Mouse (Mus musculus): ENCODE measurements around the gene Acyp1.
A peak's percentile ranks its signal among the peaks of the same experiment; 100 is the strongest.

Gene Acyp1

DNA sequence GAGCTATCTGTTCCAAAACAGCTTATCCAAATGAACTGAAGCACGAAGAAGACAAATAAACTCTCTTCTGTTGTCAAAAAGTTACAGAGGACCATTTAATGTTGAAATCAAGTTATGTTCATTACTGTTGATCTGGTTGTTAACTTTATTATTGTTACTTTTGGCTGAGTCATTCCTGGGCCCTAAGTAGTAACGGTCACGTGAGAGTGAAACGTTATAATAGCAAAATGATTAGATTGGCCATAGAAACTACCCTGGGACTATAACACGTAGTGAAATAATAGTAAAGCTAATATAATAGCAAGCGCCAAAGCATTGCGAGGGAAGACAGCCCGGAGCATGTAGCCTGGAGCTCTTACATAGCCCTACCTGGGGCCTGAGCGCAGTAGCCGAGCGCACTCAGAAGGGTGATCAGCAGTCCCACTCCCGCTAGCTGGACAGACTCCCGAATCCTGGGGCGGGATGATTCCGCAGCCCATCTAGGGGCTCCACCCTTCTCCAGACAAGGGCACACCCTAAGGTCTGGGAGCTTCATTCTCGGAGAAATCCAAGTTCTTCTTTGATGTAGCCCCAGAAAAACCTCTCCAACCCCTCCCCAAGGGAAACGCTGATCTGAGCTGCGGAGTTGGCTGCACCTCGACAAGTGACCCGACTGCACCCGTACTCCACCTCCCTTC lies at the start of gene Acyp1:
Gene Acyp1, minus strand, starts transcription at position 630 of the 677 bp plus-strand sequence.
- DNase-seq (ENCODE audit: low read depth, low spot score) = peak; percentile 85

DNA sequence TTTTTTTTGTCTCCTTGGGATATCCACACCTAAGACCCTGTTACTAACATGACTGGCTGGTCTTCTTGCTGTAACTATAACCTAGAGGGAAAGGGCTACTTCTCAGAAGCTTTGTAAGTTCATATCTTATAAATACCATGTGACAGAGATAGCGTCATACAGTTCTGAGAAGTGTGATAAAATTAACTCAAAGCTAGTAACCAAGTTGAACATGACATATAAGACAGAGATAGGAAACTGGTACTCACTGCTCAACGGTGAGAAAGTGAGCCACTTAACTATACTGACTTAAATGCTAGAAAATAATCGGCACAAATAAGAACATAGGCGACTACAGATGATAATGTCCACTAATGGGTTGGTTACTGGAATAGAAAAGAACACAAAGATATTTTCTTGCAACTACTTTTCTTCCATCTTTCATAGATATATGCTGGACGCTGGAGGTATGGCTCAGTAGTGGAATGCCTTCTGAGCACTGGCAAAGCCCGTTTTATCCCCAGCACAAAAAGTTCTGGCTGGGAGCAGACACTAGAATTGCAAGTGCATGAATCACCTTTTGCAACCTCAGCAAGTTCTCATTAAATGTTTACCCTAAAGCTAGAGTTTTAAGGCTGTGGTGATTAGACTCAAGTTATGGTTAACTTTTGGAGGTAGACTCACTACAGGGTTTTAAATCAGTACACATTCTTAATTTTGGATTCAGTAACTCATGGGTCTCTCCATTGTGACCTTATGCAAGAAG lies 49.5 kb upstream of the Acyp1 start:
- no peak for DNase-seq (ENCODE audit: low read depth, low spot score)

DNA sequence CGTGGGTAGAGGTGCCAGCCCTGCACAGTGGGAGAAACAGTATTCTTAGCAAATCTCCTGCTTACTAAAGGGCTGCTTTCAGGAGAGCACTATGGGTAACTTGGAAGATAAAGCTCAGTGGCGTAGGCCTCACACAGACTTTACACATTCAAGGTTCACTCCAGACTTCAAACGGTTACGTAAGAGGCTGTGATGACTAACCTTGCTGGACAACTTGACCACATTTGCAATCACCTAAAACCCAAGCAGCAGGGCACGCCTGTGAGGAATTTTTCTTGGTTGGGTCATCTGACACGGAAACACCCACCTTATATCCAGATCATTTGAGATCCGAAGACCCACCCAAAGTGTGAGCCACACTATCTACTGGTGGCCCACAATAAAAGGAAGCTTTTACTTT lies 41.9 kb upstream of the Acyp1 start:
- no peak for DNase-seq (ENCODE audit: low read depth, low spot score)

DNA sequence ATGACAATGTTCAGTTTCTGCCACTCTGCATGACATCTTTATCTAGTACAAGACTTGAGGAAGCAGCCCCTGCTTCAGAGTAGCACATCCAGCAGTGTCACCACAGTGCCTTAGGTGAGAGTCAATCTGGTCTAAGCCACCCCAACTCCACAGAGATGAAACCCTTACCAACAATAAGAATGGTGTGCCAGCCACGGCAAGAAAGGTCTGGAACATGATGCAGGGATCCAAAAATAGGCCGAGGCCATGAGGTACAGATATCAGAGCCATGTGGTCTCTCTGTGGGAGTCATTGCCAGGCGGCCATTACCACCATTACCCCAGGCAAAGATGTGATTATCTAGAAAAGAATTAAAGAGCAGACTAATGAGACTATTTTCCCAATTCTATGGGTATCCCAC lies 20.4 kb upstream of the Acyp1 start:
- DNase-seq (ENCODE audit: low read depth, low spot score) = no peak

DNA sequence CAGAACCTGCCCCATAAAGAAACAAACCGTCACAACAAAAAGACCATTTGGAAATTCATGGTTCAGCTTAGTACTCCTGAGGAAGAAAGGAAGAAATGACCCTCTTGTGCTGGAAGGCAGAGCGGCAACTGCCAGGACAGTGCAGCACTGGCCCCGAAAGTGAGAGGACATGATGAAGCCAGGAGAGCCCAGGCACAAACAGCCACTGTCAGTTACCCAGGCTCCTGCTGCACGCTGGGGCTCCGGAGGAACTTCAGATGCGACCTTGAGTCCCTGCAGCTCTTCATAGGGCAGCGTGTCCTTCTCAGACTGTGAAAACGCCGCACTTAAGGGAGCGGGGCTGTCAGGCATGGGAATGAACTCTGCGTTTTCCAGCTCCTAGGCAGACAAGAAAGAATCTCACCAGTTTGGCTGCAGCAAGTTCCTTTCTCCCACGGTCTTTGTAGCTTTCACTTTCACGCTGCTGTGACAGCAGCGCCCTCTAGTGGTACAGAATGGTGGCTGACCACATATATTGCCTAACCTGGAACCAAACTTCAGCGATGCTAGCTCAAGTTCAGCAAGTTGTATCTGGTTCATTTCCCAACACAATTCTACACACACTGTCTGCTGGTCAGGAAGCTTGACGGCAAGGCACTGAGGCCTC lies 17.1 kb upstream of the Acyp1 start:
- DNase-seq (ENCODE audit: low read depth, low spot score) = peak; percentile 89

DNA sequence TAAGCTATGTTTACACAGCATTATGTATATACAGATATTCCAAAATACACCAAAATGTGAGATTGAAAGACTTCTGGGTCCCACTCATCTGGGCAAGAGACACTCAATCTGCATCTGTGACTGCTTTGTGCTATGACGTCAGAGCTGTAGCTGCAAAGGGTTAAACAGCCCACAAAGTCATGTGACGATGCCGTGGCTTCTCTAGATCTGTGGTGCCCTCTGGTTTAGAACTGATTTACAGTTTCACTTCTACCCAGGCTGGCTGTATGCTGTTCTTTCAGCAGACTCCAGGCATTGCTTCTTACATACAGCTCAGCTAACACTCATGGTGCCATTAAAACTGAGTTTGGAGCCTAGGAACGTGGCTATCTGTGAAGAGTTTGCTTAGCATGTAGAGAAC lies 16.5 kb upstream of the Acyp1 start:
- peak; percentile 79 for DNase-seq (ENCODE audit: low read depth, low spot score)

DNA sequence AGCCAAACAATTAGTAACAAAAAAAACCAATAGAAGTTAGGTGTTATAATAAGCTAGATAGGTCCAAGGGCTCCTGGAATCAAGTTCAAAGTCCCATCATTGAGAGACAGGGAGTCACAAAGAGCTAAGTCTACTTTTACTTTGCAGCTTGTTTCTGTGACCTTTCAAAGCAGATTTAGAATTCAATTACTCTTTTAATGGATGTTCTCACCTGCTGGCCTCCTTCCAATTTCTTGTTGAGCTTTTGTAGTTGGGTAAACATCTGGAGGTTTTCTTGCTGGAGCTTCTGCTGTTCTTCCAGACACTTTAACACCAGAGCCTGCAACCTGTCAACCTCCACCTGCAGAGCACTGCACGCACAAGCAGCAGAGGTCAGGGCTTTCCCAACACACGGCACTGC lies 15.0 kb upstream of the Acyp1 start:
- no peak for DNase-seq (ENCODE audit: low read depth, low spot score)

DNA sequence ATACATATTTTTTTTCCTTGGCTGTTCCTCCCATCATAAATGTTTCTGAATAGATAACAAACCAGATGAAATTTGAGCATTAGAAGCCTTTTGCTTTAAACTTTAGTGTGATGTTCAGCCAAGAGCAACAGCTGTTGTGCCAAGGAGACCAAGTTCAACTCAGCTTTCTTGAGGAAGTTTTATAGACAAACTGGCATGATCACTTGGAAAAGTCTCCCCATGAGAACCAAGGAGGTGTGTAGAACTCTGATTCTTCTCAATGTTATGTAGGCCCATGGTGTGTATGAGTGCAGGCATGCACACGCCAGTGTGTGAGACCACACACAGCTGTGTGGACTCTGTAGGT lies 10.6 kb upstream of the Acyp1 start:
- DNase-seq (ENCODE audit: low read depth, low spot score) = no peak

DNA sequence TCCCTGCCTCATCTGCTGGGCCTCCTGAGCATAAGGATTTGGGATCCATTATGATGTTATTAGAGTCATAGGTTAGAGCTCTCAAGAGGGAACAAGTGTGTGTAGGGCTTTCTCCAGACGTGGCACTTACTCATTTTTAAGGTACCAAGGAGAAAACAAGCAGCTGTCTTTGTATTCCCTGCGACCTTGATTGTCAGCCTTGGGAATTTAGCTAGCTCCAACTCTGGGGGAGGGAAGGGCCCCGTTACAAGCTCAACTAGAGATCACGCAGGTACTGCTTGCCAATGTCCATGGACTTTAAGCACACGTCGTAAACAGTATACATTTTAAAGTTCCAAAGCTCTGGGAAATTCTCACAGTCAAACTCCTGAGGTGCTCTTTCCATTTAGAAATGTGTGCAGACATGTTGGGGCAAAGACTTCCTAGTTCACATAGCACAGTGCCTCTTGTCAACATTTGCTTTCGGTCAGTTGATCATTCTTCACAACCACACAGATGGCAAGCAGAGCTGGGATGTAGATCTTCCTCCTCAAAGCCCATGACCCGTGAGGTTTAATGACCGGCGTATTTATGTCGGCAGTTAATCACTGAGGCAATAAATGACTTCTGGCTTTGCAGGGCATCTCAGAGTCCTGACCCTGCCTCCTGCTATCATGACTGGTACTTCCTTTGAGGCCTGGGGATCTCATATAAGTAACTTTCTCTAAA lies 10.0 kb upstream of the Acyp1 start:
- DNase-seq (ENCODE audit: low read depth, low spot score) = no peak

DNA sequence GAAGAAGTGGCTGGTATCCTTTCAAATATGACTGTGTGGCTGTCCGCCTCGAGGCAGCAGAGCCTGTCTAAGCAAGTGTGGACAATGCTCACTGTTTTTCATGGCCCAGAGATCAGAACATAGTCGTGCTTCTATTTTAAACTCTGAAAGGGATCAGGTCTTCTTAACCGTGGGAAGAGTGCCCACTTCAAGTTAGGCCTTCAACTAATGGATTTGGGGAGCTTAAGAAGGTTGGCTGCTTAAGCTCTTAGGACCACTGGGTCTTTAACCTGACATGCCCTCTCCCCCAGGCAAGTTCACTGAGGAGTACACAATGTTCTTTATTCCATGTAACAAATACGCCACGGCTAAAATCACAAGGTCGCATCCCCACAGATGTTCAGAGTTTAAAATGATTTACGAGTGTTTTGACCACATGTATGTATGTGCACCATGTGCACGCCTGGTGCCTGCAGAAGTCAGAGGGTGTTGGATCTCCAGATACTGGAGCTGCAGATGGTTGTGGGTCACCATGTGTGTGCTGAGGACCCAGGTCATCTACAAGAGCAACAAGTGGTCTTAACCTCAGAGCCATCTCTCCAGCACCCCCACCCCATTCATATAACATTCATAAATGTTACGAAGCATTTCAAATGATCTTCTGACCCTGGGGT lies 9.2 kb upstream of the Acyp1 start:
- DNase-seq (ENCODE audit: low read depth, low spot score) = no peak

DNA sequence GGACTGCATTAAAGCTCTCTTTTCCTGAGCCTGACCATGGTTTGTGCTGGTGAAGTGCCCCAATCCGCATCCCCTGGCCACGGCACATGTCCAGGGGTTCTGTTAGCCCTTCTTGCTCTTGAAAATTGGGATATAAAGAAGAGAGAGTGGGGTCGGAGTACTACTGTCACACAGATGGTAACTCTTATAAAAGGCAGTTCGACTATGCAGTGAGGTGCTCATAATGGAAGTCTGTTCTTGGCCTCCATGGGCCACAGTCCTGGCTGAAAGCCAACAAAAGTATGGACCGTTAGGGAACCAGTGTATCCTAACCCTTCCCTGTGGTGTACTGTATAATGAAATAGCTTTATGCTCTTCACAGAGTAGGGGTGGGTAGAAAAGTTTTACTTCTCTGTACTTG lies 8.7 kb upstream of the Acyp1 start:
- no peak for DNase-seq (ENCODE audit: low read depth, low spot score)

DNA sequence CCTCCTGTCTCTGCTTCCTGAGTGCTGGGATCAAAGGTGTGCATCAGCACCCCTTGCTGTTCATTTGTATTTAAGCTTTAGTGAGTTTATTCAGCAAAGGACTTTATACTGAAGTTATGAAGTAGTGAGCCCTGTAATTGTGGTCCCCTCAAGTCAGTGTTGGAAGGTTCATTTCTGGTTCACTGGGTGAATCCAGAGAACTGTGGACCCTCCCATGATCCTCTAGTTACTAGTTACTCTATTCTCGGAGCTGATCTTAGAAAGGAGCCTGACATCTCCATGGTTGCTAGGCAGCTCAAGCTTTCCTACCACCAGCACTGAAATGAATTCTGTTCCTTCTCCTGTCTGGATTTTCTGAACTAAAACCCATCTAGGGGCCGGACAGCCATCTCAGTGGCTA lies 7.3 kb upstream of the Acyp1 start:
- DNase-seq (ENCODE audit: low read depth, low spot score) = no peak

DNA sequence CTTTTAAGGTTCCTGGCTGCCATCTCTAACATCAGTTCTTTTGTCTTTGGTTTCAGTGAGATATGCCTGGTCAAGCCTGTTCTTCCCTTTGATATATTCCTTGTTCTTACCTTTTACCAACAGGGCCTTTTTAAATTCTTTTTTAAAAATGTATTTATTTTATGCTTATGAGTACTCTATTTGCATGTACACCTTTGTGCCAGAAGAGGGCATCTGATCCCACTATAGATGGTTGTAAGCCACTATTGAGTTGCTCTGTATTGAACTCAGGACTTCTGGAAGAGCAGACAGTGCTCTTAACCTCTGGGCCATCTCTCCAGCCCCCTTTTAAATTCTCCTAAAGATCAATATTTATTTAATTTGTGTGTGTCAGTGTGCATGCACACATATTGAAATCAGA lies 4.7 kb upstream of the Acyp1 start:
- peak; percentile 49 for DNase-seq (ENCODE audit: low read depth, low spot score)

DNA sequence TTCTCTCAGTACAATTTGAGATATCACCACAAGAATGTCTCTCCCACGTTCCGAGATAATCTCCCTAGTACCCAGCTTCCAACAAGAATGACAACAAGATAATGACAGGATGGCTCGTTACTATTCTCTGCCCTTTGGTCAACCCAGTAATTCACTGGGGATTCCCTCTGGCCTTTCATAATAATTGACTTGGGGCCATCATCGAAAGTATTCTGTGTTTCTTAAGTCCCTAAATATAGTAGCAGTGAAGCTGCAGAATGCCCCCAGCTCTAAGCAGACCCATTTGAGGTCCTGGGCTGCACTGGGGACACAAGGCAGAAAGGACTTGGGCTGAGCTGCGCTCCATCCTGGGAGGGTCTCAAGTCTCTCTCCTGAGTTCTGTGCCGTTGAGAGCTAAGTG lies 4.0 kb upstream of the Acyp1 start:
- DNase-seq (ENCODE audit: low read depth, low spot score) = no peak

DNA sequence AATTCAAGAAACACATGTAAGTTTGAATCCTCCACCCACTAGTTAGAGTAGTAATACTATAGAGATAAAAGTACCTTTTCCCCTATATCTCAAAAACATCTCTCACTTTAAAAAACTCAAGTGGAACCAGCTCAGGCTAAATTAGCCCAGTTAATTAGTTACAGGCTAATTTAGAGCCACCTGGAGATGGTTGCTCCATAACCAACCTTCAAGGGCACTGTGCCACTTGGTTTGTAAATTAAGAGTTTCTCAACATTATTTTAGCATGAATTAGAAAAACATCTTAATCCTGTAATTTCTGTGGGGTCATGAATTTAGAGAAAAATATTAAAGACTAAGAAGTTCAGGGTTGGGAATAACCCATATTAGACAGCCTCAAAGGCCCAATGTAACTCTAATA lies 3.3 kb upstream of the Acyp1 start:
- no peak for DNase-seq (ENCODE audit: low read depth, low spot score)

DNA sequence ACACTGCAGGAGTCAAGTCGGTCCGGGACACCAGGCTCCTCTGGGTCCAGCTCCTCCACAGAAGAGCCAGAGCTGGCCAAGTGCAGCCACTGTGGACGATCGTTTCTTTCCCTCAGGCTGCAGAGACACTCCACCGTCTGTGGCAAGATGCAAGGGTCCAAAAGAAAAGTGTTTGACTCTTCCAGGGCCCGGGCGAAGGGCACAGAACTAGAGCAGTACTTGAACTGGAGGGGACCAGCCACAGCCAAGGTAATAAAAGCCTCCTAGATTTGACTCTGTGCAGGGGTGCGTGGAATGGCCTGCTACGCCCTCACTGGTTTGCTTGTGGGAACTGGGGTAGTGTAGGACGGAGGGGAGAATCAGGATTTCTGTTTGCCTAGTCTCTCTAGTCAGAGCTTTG lies 2.4 kb upstream of the Acyp1 start:
- DNase-seq (ENCODE audit: low read depth, low spot score) = no peak

DNA sequence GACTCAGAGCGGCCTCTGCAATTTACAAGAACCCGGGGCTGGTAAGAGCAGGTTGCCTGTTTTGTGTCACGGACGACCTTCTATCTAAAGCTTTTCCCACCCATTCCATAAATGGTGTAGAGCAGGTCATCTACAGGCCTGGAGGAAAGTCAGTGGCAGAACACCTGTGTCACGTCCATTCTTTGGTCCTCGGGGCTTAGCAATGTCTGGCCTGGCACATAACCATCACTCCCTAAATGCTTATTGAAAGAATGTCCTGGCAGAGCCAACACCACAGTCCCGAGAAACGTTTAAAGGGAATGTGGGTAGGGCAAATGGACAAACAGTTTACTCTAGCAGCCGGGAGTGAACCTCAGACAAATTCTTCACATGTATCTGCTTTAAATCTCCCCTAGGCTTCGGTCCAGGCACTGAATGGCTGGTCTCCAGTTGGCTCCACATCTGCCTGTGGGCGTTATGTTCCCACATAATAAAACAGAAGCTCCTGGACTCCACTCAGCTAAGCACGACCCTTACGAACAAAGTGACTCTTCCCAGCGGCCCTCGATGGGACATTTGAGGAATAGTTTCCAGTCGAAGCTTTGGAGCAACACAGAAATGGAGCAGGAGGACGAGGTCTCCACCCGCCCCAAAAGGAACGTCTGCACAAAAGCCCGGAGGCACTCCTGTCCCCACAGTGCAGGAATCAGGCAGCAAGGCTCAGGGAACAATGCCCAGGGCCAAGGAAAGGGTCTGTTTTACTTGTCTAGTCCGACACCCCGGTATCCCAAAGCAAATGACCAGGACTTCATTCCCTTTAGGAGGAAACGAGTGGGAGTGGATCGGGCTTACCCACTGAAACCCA lies 1.1 kb upstream of the Acyp1 start:
- DNase-seq (ENCODE audit: low read depth, low spot score) = no peak

DNA sequence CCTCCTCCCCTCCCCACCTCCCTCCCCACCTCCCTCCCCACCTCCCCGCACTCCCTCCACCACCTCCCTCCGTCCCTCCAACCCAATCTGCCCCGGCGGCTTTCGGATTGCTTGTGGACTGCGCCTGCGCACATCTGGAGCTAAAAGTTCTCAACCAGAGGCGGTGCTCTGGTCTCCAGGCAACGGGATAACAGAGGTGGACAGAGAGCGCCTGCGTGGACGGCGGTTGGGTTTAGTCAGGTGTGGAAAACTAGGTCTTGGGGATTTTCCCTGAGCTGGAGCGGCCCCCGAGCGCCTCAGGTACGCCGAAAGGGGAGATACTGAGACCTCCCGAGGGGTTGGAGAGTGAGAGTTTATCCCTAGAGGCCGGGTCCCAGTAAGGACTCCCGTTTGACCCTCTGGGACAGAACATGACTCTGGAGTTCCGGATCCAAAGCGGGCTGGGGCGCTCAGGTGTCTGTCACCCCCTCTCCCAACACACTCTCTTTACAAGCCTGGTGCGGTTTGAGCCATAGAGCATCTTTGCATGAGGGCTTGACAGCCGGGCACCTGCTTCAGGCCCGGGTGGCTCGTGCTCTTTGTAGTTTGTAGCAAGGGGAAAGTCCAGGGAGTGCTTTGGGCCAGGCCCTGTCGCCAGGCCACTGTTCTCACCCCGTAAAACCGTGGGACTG lies 383 bp upstream of the Acyp1 start, which contains the start of gene Zc2hc1c:
Gene Zc2hc1c, plus strand, starts transcription at position 106 of the 671 bp plus-strand sequence.
- peak; percentile 98 for DNase-seq (ENCODE audit: low read depth, low spot score)

DNA sequence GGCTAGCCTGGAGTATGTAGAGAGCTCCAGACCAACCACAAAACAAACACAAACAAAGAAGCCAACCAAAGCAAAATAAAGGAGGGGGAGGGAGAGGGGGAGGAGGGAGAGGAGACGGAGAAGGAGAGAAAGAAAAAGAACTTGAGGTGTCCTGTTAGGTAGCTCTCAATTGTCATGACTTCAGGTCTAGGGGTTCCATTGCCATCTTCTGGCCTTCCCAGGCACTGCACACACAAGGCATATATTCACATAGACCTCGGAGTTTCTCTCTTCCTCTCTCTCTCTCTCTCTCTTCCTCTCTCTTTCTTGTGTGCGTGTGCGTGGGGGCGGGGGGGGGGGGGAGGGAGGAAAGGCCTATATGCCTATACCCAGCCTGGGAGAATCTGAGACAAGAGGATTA lies 1.3 kb downstream of the Acyp1 start:
- peak; percentile 82 for DNase-seq (ENCODE audit: low read depth, low spot score)

DNA sequence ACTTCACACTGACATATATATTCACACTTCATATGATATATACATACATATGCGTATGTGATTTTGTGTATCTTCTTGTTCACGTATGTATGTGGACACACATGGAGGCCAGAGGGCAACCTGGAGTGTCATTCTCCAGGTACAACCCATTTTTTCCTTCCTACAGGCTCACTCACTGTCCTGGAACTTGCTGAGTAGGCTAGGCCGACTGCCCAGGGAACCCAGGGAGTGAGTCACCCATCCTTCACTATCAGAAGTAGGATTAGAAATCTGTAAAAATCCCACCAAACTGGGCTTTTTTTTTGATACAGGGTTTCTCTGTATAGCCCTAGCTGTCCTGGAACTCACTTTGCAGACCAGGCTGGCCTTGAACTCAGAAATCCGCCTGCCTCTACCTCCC lies 3.2 kb downstream of the Acyp1 start:
- DNase-seq (ENCODE audit: low read depth, low spot score) = no peak

Data from A20 (cell line).